Mouse (Mus musculus) bone marrow, adult 2 months (tissue): ENCODE data around the gene Spata13. TPM values are rescaled to one million over a fixed set of nuclear protein-coding genes. Genes with fewer than 3 reads are reported as not detected.
A peak's percentile ranks its signal among the peaks of the same experiment; 100 is the strongest.

Experiments
- H3K27ac ChIP-seq: fragments of 200-500 bp; 2 replicates; pipeline ENCODE4 v1.5.1; 2012; ENCODE audit warnings: low read depth, mild to moderate bottlenecking, control low read depth, inconsistent platforms, low read length; ENCODE audit not compliant: control insufficient read depth, poor library complexity, insufficient read depth
- H3K4me1 ChIP-seq: fragments of 200-500 bp; 2 replicates; pipeline ENCODE4 v1.6.1; 2011; ENCODE audit warnings: low read length; ENCODE audit not compliant: control insufficient read depth, insufficient read depth
- H3K4me3 ChIP-seq: fragments of 200-500 bp; replicated peaks from 2 replicates; pipeline ENCODE3; 2011; ENCODE audit warnings: mild to moderate bottlenecking, low read depth, low read length, control low read depth; ENCODE audit not compliant: control insufficient read depth
- CTCF ChIP-seq: fragments of 200-500 bp; IDR thresholded peaks from 2 replicates; pipeline ENCODE4 v1.5.1; 2011; ENCODE audit warnings: low read length, control low read depth; ENCODE audit not compliant: control insufficient read depth, insufficient read depth
- POLR2A ChIP-seq: fragments of 200-500 bp; IDR thresholded peaks from 2 replicates; pipeline ENCODE4 v1.6.1; 2011; ENCODE audit warnings: low read depth, mild to moderate bottlenecking, control low read depth, low read length, borderline replicate concordance; ENCODE audit not compliant: control insufficient read depth
- WGBS: fragments of 180-500 bp; shearing (Covaris S2); methylation state at CpG from one replicate; pipeline ENCODE4 v1.1.7; 2018; 5-methylcytosine and 5-hydroxymethylcytosine counted together
- polyA plus RNA-seq: library from polyadenylated mRNA; stranded (reverse); fragments of >200 nt; gene quantifications from 2 replicates; pipeline ENCODE4 v1.2.4, GENCODE M21; 2011; ENCODE audit warnings: low replicate concordance; ENCODE audit not compliant: missing spikeins, insufficient read depth, insufficient read length

Gene Spata13
- polyA plus RNA-seq, 1 experiment: 14.4 TPM

DNA sequence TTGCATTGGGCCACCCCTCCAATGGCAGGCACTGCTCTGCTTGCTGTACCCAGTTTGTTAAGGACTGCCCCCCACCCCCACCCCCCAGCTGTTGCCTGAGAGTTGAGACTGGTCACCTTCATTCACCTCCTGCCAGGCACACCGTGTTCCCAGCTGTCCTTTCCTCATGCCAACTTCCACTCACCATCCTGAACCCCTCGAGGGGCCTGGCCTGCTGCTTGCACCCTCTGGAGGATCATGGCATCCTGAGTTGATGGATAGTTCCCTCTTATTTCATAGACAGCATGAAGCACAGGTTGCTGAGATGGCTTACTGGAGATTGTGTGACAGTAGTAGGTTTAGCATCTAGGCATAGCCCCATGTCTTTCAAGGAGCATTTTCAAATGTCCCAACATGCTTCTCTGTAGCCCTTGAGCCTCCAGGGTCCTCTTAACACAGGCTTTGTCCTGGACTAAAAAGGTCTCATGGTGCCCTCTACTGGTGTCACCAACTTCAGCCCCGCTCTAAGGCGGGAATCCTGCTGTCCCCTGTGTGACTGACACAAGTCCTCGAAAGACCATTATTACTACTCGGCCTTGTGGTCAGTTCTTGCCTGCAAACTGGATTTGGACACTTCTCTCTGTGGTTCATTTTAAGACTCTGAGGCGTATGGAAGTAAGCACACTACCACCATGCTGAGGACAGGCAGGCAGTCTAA, 54.9 kb downstream of the Spata13 start:
- peak; percentile 62 for TF ChIP-seq CTCF
- TF ChIP-seq POLR2A: no peak
- 28% methylated on average over 7 of the region's 7 CpGs for WGBS

DNA sequence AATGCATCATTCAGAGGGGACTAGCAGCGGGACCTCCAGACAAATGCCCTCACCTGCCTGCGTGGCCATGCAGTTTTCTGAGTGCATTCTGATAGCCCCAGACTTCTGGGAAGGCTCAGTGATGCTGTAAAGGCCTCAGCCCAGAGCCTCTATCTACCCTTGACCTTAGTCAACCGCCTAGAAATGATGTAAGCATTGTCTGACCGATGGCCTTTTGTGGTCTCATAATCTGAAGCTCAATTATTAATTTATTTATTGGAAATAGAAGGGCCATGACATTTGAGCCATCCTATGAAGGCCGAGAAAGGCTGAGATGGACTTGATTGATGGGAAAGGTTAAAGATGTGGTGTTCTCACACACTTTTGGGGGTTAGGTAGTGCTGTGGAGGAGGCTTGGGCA, 56.0 kb downstream of the Spata13 start:
- 86% methylated on average over 5 of the region's 5 CpGs for WGBS
- H3K4me1 ChIP-seq: no peaks in the 10 kb centered on the region

More for the DNA sequence above, 54.9 kb downstream of the Spata13 start:
- H3K4me3 ChIP-seq: no peak overlapping the region
- no peaks in the 10 kb centered on the region for H3K4me1 ChIP-seq
- no peak overlapping the region for H3K27ac ChIP-seq

DNA sequence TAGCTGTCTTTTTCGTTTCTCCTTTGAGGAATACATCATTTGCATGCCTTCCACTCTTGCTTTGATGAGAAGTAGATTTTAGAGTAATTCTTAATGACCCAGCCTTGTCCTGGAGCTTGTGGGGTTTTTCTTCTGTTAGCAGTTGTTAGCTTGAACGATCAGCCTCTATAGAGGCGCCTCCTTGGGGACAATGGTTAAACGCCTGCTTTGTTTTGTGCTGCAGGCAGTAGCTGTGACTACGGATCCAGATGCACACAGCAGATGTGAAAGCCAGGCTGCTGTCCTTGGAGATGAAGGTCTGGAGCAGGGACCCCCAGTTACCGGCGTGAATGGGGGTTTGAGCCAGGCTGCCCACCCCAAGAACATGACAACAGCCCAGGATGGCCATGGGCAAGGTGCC, 56.8 kb downstream of the Spata13 start:
- TF ChIP-seq POLR2A (no peak), CTCF (no peak)
- Histone ChIP-seq H3K4me3 (no peak overlapping the region), H3K27ac (no peak overlapping the region), H3K4me1 (no peaks in the 10 kb centered on the region)
- WGBS: 77% methylated on average over 7 of the region's 7 CpGs

More for the DNA sequence above, 56.0 kb downstream of the Spata13 start:
- H3K4me3 ChIP-seq: no peak overlapping the region
- no peak overlapping the region for H3K27ac ChIP-seq
- no peak for TF ChIP-seq CTCF
- no peak for TF ChIP-seq POLR2A

DNA sequence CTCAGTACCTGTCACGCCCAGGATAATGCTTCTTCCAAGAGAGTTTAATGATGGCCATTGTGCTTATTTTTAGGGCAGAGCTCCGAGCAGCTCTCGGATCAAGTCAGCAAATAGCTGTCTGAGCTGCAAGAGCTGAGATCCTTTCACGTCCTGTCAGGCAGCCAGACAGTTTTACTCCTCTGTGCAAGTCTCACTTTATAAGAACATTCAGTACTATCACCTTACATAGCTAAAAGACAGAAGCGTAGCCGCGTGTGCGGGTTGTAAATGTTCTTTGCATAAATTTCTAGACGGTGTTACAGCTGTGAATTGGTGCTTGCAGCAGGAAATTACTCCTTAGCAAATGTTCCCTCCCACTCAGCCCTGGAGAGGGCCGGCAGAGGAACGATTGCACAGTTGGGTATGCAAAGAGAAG, 59.3 kb downstream of the Spata13 start:
- TF ChIP-seq CTCF (no peak), POLR2A (no peak)
- 27% methylated on average over 11 of the region's 11 CpGs for WGBS
- no peak overlapping the region for H3K4me3 ChIP-seq
- no peak overlapping the region for H3K27ac ChIP-seq
- H3K4me1 ChIP-seq: no peaks in the 10 kb centered on the region

DNA sequence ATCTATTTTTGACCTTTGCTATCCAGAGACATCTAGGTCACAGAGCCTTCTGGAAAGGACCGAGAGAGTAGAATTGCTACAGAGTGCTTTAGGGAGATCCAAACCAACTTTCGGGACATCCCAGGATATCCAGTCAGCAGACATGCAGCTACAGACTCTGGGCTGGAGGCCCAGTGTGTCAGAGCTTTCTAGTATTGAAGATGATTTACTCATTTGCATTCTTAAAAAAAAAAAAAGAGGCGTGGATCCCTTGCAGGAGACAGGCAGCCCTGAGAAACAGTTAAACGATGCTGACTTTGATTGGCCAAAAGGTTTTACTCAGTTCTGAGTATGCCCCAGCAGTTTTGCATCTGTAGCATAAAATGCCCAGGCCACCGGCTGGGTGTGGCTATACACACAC, 59.9 kb downstream of the Spata13 start:
- H3K4me1 ChIP-seq: no peaks in the 10 kb centered on the region
- no peak overlapping the region for H3K27ac ChIP-seq
- 80% methylated on average over 5 of the region's 5 CpGs for WGBS

DNA sequence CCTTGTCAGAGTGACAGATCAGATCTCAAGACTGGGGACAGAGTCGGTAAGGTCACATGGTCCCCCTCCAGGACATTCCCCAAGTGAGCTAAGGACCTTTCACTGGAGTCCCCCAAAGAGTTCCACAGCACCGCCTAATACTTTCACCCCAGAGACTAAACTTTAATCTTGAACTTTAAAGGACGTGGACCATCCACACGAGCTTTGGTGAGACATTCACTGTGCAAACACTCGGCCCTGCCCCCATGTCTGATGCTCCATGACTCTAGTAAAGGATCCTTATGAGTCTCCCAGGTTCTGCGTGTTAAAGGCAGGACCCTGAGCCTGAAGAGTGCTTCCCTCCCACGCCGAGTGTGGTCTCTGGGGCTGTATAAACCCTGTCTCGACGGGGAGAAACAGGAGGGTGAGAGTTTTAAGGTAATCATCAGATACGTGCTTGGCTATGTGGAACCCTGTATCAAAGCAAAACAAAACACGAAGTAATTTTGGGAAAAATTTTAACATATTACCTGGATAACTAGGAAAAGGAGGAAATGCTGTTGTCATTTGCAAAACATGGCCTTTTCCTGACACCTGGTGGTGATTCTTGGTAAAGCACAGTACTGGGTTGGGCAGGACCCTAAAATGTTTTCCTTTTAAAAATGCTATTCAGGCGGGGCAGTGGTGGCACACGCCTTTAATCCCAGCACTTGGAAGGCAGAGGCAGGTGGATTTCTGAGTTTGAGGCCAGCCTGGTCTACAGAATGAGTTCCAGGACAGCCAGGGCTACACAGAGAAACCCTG, 60.6 kb downstream of the Spata13 start:
- 68% methylated on average over 14 of the region's 14 CpGs for WGBS
- no peak overlapping the region for H3K4me3 ChIP-seq
- TF ChIP-seq CTCF: 0 out of 2 replicates have a peak, but pooled peaks have one; percentile 27
- no peak for TF ChIP-seq POLR2A
- no peaks in the 10 kb centered on the region for H3K4me1 ChIP-seq
- no peak overlapping the region for H3K27ac ChIP-seq

More for the DNA sequence above, 59.9 kb downstream of the Spata13 start:
- no peak for TF ChIP-seq POLR2A
- no peak for TF ChIP-seq CTCF
- H3K4me3 ChIP-seq: no peak overlapping the region

DNA sequence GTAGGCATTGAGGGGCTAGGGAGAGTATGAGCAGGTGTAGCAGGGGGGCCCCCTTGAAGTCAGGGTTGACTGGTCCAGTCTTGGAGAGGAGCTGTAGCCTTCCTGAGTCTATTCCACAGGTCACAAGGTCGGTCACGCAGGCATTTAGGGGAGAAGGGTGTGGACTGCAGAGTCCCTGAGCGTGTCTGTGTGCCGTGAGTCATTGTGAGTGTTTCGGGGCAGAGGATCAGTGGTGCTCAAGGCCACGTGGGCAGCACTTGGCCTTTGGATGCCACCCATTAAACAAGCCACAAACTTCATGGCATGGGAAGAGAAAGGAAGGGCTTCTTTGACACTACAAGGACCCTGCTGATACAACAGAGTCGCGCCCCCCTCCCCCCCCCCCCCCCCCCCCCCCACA, 63.5 kb downstream of the Spata13 start:
- H3K4me1 ChIP-seq: no peaks in the 10 kb centered on the region
- WGBS: 90% methylated on average over 8 of the region's 8 CpGs
- no peak overlapping the region for H3K27ac ChIP-seq
- no peak overlapping the region for H3K4me3 ChIP-seq
- no peak for TF ChIP-seq POLR2A
- no peak for TF ChIP-seq CTCF

DNA sequence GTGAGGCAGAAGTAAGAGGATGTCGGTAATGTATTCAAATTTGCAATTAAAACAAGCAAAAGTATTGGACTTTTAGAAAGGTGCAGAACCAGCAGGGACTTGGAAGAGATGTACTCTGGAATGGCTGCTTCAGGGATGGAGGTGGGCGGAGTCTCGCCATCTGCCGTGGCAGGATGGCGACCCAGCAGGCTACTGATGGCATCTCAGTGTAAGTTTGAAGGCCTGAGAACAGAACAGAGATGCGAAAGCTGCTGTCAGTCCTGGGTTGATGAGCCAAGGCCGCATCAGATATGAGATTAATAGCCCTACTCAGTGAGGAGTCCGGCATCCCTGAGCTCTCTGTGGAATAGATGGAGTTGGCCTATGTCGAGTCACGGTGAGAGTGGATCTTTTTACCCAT, 65.2 kb downstream of the Spata13 start:
- 89% methylated on average over 10 of the region's 10 CpGs for WGBS
- no peaks in the 10 kb centered on the region for H3K4me1 ChIP-seq
- no peak overlapping the region for H3K4me3 ChIP-seq
- no peak overlapping the region for H3K27ac ChIP-seq
- TF ChIP-seq CTCF (no peak), POLR2A (no peak)
